Mouse (Mus musculus): Measurements from ENCODE around the gene Pelp1.

DNA sequence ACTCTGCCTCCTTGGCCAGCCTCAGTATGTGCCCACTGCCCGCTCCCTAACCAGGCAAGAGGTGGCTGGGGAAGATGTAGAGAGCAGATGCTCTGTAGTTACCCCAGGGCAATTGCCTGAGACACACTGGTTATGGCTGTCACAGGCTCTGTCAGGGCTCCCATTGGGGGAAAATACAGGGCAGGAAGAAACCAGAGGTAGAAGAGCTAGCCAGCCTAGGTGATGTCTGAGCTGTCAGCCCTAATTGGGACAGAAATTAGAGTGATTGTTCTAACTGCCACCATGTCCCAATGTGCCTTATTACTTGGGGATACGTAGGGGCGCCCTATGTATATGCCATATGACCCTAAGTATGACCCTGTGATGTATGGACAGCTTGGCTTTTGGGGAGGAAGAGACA lies 24.1 kb upstream of the Pelp1 start:
- TF ChIP-seq CTCF (IDR thresholded peaks at IDR 0.05; ENCODE audit: extremely low read depth, insufficient read depth, insufficient read length, insufficient replicate concordance) (no peak), POLR2A (IDR thresholded peaks at IDR 0.05; ENCODE audit: low read depth, low read length) (no peak)

Data from spleen, adult 2 months (tissue).